Mouse (Mus musculus): Measurements from ENCODE around the gene Gm10300. TPM values are rescaled to one million over a fixed set of nuclear protein-coding genes. Genes with fewer than 3 reads are reported as not detected.

The Gm10300 gene
- not detected for total RNA-seq (2021)
- long read RNA-seq, experiment 1 = 0 reads
- long read RNA-seq, experiment 2 = 0 reads

DNA sequence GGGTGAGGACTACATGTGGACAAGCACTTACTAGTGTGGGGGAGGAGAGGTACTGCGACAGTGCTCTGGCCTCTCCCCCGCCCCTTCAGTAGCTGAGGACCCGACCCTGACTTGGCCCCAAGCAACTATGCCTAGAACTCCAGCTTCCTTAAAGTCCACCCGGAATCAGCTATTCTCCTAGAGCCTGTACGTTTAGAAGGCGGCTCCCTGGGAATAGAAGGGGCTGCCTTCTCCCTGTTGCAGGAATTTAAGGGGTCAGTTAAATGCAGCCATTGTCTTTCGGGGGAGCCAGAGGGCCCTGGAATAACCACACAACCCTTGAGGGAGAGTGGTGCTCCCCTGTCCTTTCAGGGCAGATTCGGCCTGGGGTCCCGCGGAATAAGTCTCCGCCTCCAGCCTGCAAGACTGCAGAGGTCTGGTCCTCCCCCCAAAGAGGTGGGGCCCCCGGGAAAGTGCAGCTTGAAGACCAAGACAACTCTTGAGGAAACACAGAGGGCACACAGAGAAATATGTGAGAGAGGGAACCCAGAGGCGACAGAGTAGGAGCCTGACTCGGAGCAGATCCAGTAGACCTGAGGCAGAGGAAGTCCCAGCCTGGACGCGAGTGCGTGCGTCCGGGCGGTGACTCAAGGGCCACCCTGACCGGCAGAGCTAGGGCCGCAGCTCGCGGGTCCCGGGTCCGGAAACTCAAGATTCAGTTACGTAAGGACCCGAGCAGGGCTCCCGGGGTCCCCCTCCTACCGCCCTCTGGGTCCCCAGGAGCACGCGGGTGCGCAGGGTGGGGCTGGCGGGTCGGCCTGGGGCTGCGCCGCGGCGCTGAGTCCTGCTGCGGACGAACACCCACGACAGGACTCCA lies at the start of gene Gm10300:
Gene Gm10300, plus strand, starts transcription at position 621 of the 856 bp plus-strand sequence.
- intact Hi-C loops (cut with DNase I) = loop anchor here (1.0 kb wide), 1 partner anchor 26 kb away; no protein-coding TSS in a partner anchor
- peak; percentile 23 to 62 for DNase-seq

DNA sequence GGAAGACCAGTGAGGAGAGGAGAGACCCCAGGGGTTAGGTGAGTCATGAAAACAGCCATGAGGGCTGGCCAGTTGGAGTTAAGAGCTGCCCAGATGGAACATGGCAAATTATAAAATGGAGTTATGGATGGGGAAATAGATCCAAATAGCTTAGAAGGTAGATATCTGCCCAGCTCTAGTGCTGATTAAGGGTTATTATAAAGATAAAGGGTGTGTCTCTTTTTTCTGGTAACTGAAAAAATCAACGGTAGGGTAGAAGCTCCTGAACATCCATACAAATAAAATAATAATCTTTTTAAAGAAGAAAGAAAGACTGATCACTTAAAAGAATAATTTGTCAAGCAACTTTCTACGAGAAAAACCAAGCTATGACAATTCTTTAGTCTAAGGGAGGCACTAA lies 49.2 kb upstream of the Gm10300 start:
- DNase-seq = no peak
- intact Hi-C loops (cut with DNase I) = loop anchor here (5.0 kb wide), 1 partner anchor 43 kb away; no protein-coding TSS in a partner anchor

DNA sequence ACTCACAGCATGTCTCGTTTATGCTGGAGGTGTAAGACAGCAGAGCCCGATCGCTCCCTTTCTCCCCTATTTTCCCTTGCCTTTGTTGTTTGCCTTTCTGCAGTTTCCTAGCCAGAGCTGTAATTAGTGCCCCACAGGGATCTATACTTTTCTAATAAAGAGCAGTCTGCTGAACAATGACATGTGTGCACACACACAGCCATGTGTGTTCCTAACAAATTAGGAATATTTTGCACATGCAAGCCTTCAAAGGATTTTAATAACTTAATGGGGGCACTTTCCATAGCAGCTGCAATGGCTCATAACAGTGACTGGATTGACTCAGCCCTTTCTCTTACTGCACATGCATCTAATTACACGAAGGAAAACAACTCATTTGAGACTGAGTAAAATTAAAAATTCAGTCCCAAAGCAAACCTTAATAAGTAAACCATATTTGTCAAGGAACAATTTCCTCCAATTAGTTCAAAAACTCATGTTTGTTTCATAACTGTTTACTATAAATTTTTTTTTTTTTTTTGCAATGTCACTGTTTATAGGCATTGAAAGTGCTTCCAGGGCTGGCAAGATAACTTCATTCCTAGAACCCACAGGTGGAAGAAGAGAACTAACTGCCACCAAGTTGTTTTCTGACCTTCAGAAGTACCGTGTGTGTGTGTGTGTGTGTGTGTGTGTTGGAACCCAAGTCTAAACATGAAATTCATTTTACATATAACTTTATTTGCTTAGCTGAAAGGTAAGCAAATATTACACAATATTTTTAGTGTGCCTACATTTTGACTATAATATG lies 48.6 kb upstream of the Gm10300 start:
- intact Hi-C loops (cut with DNase I) = loop anchor here (5.0 kb wide), 1 partner anchor 44 kb away; no protein-coding TSS in a partner anchor
- DNase-seq = no peak

DNA sequence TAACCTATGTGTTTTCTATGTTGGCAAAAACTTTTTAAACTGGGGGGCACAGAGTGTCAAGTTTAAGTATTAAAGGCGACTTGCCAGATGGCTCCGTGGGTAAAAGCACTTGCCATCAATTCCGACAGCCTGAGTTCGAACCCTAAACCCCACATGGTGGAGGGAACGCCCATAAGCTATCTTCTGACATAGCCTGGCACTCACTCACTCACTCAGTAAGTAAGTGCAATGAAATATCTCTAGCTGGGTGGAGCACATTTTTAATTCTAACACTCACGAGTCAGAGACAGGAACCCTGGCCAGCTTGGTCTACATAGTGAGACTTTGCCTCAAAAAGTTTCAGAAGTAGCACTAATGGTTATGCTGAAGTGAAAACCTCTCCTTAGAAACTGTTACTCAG lies 47.3 kb upstream of the Gm10300 start:
- intact Hi-C loops (cut with DNase I) = loop anchor here (5.0 kb wide), 1 partner anchor 45 kb away; no protein-coding TSS in a partner anchor
- DNase-seq = no peak

DNA sequence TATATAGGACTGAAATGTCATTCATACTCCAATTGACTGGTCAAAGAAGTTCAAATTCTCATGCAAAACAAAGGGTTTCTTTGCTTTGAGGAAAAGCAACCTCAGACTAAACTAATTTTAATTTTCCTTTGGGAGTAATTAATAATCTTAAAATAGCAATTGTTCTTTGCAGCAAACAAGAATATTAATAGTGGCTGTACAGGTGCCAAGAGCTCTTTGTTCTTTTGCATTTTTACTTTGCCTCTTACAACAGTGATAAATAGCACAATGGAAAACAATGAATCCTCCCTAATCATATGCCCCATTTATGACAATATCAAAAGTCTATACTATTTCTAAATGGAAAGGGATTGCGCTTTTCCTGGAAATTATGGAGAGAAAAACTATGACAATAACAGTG lies 46.7 kb upstream of the Gm10300 start:
- DNase-seq = no peak
- intact Hi-C loops (cut with DNase I) = loop anchor here (5.0 kb wide), 1 partner anchor 46 kb away; no protein-coding TSS in a partner anchor

DNA sequence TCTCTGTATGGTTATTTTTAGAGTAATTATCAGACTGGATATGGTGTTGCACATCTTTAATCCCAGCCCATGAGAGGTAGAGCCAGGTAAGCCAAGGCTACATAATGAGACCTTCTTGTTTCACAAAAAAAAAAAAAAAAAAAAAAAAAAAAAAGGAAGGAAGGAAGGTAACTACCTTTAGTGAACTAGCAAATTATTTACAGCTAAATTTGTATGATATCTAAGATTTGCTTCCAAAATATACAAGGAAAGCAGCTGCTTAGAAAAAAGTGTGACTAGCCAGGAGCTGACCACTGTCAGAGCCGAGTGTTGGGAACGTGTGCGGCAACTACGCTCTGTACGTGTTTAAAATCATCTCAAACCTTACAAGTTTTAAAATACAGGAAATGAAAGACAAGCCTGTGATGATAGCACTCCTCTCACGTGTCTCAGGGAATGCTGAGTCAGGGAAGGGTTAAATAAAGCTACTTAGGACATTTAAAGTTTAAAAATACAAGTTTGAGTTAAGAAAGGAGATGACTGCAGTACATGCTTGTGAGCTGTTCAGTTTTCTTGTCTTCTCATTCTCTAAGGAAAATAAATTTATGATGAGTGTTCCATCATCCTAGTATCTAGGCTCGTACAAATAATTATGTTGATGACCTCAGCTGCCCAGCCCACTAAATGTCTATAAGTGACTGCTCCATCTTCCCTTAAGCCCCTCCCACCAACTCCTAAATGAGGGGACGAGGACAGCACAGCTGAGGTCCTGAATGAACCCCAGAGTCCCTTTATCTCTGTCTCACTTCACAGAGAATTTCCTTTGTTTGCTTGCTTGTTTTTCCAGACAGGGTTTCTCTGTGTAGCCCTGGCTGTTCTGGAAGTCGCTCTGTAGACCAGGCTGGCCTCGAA lies 44.4 kb upstream of the Gm10300 start:
- DNase-seq = no peak
- intact Hi-C loops (cut with DNase I) = loop anchor here (5.0 kb wide), 1 partner anchor 48 kb away; no protein-coding TSS in a partner anchor

DNA sequence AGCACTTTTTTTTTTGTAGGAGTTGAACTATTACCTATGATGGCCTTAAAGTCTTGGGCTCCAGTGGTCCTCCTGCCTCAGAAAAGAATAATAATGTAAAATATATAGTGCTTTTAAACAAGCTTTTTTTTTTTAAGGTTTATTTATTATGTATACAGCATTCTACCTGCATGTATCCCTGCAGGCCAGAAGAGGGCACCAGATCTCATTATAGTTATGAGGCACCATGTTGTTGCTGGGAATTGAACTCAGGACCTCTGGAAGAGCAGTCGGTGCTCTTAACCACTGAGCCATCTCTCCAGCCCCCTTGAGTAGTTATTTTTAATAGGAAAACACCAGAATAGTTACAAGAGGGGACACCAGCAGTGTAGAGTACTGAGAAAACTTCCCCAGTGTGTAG lies 41.3 kb upstream of the Gm10300 start:
- DNase-seq = no peak
- intact Hi-C loops (cut with DNase I) = no loop called here

DNA sequence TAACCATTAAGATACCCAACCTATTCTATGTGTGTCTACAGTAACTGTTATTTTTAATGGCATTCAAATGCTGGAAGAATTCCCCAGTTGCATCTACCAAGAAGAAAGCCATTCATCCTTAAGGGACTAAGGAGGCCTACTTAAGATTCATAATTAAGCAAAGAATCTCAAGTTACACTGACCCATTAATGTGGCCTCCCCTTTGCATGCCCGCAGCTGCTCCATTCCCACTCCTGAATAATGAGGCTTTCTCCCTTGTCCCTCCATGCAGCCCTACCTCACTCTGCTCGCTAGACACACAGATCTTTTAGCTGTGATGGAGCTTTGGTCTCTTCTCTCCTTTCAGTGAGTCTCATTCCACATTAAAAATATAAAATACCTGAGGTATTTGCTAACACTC lies 40.3 kb upstream of the Gm10300 start:
- intact Hi-C loops (cut with DNase I) = no loop called here
- DNase-seq = no peak

DNA sequence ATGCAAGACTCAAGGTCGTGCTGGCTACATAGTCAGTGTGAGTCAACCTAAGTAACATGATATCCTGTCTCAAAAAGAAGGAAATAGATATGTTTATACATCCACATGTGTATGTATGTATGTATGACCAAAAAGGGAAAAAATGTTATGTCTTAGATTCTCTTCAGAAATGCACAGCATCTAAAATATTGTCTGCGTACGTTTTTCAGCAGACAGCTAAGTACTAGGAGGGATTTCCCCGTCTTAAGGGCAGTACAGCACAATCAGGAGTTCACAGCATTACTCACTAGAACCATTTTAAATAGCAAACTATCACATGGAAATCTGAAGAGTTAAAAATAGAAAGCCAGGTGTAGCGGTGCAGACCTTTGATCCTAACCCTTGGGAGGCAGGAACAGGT lies 37.4 kb upstream of the Gm10300 start:
- no peak for DNase-seq
- intact Hi-C loops (cut with DNase I) = loop anchor here (5.0 kb wide), 1 partner anchor 40 kb away; the partner anchor contains the start of gene Epb41

DNA sequence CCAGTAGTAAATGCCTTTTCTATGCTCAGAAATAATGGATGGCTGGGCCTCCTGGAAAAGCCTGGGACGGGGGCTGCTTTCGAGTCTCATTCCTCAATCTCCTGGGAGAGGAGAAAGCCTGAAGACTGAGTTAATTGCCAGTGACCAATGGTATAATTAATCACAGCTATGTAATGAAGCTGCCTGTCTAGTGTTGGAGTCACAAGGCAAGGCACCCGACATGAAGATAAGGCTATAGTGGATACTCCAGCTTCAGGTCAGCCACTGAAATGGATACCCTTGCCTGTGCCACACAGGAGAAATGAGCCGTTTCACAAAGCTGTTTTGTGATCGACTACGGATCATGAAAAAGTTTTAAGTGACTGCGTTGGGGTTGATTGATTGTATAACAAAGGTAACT lies 36.5 kb upstream of the Gm10300 start:
- no peak for DNase-seq
- intact Hi-C loops (cut with DNase I) = loop anchor here (5.0 kb wide), 1 partner anchor 39 kb away; the partner anchor contains the start of gene Epb41

DNA sequence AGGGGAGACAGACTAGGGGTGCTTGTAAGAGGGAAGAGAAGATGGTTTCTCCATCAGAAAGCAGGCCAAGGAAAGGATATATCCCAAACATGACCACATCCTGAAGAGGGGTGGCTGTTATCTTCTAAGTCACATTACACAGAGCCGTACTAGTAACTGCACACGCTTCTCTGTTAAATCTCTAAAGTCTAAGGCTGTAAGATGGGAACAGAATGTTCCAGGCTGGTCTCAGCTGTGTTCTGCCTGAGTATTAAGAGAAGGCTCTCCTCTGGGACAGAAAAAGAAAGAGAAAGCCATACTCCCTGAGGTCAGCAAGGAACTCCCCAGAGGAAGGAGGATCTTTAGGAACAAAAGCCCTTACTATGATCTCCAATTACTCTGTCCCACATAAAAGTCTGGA lies 35.7 kb upstream of the Gm10300 start:
- DNase-seq = no peak
- intact Hi-C loops (cut with DNase I) = loop anchor here (5.0 kb wide), 1 partner anchor 38 kb away; the partner anchor contains the start of gene Epb41

DNA sequence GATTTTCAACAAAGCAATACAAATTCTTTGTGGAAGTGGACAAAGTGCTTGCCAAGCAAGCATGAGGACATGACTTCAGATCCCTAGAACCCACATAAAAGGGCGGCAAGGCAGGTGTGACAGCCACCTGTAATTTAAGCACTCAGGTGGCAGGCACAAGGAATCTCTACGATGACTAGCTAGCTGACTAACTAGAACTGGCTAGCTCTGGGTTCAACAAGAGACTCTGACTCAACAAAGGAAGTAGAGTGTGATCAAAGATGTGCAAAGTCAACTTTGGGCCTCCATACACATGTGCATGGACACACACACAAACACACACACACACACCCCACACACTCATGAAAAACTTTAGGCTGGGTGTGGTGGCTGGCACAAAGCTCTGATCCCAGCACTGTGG lies 35.0 kb upstream of the Gm10300 start:
- DNase-seq = no peak
- intact Hi-C loops (cut with DNase I) = loop anchor here (5.0 kb wide), 1 partner anchor 38 kb away; the partner anchor contains the start of gene Epb41

DNA sequence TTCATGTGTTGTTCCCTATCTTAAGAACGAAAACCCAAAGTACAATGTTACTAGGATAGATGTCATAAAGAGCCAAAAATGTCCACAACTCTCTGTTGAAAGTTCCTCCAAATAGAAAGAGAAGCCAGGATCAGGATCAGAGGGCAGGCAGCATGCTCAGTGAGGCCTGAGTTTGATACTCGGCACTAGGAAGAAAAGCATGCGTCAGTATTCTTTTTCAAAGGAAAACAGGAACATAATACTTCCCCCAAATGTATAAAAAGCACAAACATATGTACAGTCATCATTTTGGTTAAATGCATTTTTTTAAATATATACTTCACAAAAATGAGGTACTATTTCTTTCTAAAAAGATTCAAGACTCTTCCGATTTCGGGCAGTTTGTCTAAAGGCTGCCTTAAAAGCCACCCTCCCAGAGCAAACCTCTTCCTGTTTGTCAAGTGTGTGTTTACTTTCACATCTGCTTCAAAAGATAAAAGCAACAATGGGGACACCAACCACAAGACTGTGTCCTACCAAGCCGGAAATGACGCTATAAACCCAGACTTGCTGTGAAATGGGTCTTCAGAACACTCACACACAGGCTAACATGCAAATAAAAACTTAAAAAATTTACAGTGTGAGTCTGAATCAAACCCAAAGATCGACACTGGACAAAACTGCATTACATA lies 34.4 kb upstream of the Gm10300 start:
- DNase-seq = no peak
- intact Hi-C loops (cut with DNase I) = loop anchor here (5.0 kb wide), 1 partner anchor 37 kb away; the partner anchor contains the start of gene Epb41

DNA sequence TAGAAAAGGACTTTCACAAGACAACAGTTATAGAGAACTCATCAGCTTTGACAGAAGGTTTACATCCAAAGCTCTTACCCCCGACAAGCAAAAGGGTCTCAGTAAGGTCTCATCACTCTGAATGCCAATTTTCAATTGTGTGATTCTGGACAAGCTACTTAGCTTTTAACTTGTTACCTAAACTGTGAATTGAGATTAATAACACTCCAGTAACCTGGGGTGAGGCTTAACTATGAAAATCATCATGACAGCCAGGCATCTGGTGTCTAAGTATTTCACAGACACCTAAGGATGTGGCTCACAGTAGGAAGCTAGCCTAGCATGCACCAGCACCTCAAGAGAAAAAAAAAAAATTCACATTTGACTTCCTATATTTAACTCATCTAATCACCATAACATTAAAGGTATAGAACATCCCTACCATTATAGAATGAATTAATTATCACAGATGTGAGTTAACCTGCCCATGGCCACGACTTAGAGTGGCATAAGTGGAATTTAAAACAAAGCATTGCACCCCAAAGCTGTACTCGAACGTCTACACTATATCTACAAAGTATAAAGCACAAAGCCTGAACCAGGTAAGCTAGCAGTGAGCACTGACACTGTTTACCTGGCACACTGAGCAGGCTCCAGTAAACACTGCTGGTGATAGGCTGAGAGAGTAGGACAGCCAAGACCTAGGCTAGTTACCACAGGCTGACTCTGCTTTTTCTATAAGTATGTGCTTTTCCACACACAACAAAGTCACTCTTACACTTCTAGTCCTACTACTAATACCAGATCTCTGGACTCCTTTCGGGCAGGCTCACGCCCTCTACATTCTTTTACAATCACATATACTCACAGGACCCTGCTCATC lies 32.8 kb upstream of the Gm10300 start:
- intact Hi-C loops (cut with DNase I) = no loop called here

DNA sequence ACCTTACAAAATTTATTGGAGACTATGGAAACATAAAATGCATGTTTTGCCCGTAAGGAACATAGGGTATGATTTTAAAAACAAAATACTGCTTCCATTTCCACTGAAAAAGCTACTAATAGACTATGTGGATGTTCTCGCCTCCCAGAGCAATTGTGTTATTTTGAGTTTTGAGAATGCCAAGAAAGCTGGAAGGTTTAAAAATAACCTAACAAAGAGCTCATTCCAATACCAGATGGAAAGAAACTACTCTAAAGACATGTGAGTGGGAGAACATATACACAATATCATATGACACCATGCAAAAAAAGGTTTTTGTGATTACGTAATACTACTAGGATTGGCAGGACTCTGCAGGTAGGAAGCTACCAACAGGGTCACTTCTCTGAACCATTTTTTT lies 30.8 kb upstream of the Gm10300 start:
- DNase-seq = no peak
- intact Hi-C loops (cut with DNase I) = no loop called here

More for the DNA sequence above, 32.8 kb upstream of the Gm10300 start:
- no peak for DNase-seq

DNA sequence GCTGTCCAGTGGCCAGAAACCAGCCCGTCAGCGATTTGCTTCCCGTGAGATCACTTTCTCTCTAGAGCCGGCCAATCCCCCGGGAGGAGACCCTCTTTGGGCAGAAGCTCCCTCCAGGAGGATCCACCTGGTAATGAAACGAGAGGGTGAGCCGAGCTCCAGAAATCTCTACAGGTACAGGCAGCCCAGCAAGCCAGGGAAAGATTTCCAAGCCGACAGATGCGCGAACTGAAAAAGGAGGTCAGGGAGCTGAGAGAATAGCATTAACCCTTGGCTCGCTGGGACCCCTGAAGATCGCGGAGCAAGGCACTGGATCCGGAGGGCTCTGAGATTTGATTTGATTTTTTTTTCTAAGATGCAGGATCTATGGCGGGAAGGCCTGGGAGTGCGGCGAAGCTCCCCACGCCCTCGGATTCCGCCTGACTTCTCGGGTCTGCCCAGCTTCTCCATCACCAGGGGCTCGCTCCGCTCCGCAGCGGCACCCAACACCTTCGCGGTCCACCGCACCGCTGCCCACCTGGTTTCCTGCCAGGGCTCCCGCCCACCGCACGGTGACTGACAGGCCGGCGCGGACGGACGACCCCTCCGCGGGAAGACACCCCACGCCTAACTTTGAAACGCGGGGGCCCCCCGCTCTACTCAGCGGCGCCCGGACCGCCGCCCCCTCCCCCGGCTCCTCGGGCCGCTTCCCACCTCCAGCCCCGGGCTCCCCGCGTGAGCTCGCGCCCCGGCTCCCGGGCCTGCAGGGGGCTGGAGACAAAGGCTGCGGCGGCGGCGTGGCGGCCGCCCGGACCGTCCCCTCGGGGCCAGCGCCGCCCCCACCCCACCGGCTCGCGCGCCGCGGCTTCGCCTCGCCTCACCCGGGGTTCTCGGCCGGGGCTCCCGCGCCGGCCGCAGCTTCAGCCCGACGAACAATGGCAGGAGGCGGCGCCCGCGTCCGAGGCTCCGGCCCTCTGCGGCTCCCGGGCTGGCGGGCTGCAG lies 26.2 kb upstream of the Gm10300 start:
- DNase-seq = no peak
- intact Hi-C loops (cut with DNase I) = loop anchor here (1.0 kb wide), 1 partner anchor 26 kb away; the partner anchor contains the start of gene Gm10300

DNA sequence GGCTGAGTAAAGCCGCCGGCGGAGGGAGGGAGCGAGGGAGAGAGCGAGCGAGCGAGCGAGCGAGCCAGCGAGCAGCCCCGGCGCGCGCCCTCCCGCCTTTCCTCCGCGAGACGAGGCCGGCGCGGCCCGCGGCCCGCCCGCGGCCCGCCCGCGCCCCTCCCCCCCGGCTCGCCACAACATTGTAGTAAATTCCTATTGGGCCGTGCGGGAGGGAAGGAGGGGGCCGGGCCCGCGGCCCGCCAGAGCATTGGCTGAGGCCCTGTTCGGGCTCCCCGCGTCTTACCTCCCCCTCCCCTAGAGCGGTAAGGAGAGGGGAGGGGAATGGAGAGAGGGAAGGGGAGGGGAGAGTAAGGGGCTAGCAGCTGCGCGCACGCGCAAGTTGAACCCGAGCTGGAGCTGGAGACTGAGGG lies 25.5 kb upstream of the Gm10300 start:
- peak; percentile 57 to 79 for DNase-seq
- intact Hi-C loops (cut with DNase I) = loop anchor here (1.0 kb wide), 1 partner anchor 25 kb away; the partner anchor contains the start of gene Gm10300
